Mouse (Mus musculus): ENCODE data around the gene Zfp189. TPM values are rescaled to one million over a fixed set of nuclear protein-coding genes. Genes with fewer than 3 reads are reported as not detected.

Gene Zfp189
- polyA plus RNA-seq, 1 experiment from 2014 or later, result 10.5 TPM

Other genes with a start within 250 kb of the Zfp189 start
- not detected in 2 replicates for gene Acnat2, start 113.0 kb upstream of the Zfp189 start, polyA plus RNA-seq (2015; fragmentation: Nextera tagmentation; extraction: Ambion mirVana)
- 0.13 TPM in 1 of 2 replicates, not detected in the other for gene Acnat1, start 47.3 kb upstream of the Zfp189 start, polyA plus RNA-seq (2015; fragmentation: Nextera tagmentation; extraction: Ambion mirVana)
- not detected in 2 replicates for gene Baat, start 14.6 kb upstream of the Zfp189 start, polyA plus RNA-seq (2015; fragmentation: Nextera tagmentation; extraction: Ambion mirVana)
- gene Mrpl50, start 83 bp upstream of the Zfp189 start, polyA plus RNA-seq (2015; fragmentation: Nextera tagmentation; extraction: Ambion mirVana), result 75.7 and 78.1 TPM in 2 replicates
- gene Aldob, start 28.4 kb downstream of the Zfp189 start, polyA plus RNA-seq (2015; fragmentation: Nextera tagmentation; extraction: Ambion mirVana), result 0.14 and 8.8 TPM in 2 replicates
- gene Tmem246, start 76.7 kb downstream of the Zfp189 start, polyA plus RNA-seq (2015; fragmentation: Nextera tagmentation; extraction: Ambion mirVana), result 123 and 135 TPM in 2 replicates
- gene Rnf20, start 110.8 kb downstream of the Zfp189 start, polyA plus RNA-seq (2015; fragmentation: Nextera tagmentation; extraction: Ambion mirVana), result 40.0 and 42.2 TPM in 2 replicates
- gene Ppp3r2, start 160.8 kb downstream of the Zfp189 start, polyA plus RNA-seq (2015; fragmentation: Nextera tagmentation; extraction: Ambion mirVana), result 0.64 and 0.74 TPM in 2 replicates

Measured in neural tube, embryonic 15.5 days (tissue).